Mouse (Mus musculus): ENCODE measurements around the gene St8sia1. TPM values are rescaled to one million over a fixed set of nuclear protein-coding genes. Genes with fewer than 3 reads are reported as not detected.

Gene St8sia1
- polyA plus RNA-seq, 1 experiment from 2014 or later, result 0.07 TPM

DNA sequence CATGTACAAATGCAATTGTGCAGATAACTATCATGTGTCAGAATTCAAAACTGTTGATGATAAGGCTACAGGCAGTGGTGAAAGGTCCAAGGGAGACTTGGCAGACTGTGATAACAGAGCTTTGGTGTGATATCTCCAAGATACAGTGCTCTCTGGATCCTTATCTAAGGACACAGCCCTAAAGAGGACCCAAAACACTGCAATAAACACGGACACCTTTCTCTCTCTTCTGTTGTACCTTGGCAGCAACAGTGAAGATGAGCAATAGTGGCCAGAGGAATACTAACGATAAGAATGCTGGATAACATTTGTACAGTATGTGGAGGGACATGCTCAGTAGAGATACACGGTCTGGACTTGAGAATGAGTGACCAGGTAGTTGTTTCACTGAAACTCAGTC, 55.8 kb downstream of the St8sia1 start:
- Histone ChIP-seq H3K4me1 (ENCODE audit: insufficient read depth) (no peaks in the 10 kb centered on the region), H3K9ac (no peak overlapping the region), H3K27me3 (ENCODE audit: insufficient read depth, low read length) (no peaks in the 10 kb centered on the region), H3K4me3 (ENCODE audit: low read depth, low read length) (no peak overlapping the region), H3K4me2 (no peak overlapping the region), H3K9me3 (ENCODE audit: low read depth, low read length) (no peaks in the 10 kb centered on the region), H3K27ac (ENCODE audit: low read depth) (no peak overlapping the region), H3K36me3 (ENCODE audit: insufficient read depth) (no peaks in the 10 kb centered on the region)
- TF ChIP-seq CTCF (IDR thresholded peaks at IDR 0.05; ENCODE audit: low read depth), result no peak
- WGBS, result 90% methylated on average over 3 of the region's 3 CpGs
- DNase-seq (no peak), ATAC-seq (ENCODE audit: insufficient read depth) (no peak)

DNA sequence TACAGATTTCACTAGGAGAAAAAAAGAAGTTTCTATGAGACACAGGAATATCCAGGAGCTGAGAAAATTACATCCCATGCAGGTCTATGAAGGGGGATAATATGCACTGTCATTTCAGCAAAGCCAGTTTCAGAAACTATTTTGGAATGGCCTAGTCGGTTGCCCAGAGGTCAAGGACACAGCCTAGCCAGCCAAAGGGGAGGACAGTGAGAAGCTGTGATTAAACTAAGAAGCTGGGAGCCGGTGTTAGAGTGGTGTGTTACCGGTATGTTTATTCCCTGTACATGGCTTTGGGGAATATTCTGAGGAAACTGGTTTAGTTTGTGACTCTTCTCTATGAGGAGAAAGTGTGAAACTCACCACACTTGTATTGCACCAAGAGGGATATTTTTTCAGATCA, 68.9 kb downstream of the St8sia1 start:
- Histone ChIP-seq H3K4me2 (no peak overlapping the region), H3K4me3 (ENCODE audit: low read depth, low read length) (no peak overlapping the region), H3K27ac (ENCODE audit: low read depth) (no peak overlapping the region), H3K4me1 (ENCODE audit: insufficient read depth) (no peaks in the 10 kb centered on the region), H3K36me3 (ENCODE audit: insufficient read depth) (no peaks in the 10 kb centered on the region), H3K9me3 (ENCODE audit: low read depth, low read length) (no peaks in the 10 kb centered on the region), H3K27me3 (ENCODE audit: insufficient read depth, low read length) (no peaks in the 10 kb centered on the region), H3K9ac (no peak overlapping the region)
- no peak for DNase-seq
- no peak for TF ChIP-seq CTCF (IDR thresholded peaks at IDR 0.05; ENCODE audit: low read depth)
- ATAC-seq (ENCODE audit: insufficient read depth), result no peak
- WGBS, result 86% methylated on average over 3 of the region's 3 CpGs

DNA sequence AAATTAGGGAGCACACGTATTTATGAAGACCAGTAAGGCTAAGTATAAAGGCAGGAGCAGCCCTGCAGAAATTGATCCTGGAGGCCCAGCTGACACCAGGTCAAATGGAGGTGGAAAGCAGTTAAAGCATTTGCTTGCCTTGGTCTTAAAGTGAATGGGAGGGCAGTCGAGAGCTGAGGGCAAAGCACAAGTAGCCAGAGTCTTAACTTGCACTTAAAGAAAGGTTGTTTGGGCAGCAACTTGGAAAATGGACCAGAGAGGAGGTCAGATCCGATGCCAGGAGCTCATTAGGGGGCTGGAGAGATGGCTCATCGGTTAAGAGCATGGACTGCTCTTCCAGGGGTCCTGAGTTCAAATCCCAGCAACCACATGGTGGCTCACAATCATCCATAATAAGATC, 70.5 kb downstream of the St8sia1 start:
- H3K4me2 ChIP-seq, result no peak overlapping the region
- H3K27me3 ChIP-seq (ENCODE audit: insufficient read depth, low read length), result no peaks in the 10 kb centered on the region
- no peak overlapping the region for H3K27ac ChIP-seq (ENCODE audit: low read depth)
- no peak for DNase-seq
- no peak overlapping the region for H3K9ac ChIP-seq
- H3K4me3 ChIP-seq (ENCODE audit: low read depth, low read length), result no peak overlapping the region
- WGBS, result 77% methylated on average over 4 of the region's 4 CpGs
- no peak for ATAC-seq (ENCODE audit: insufficient read depth)
- no peaks in the 10 kb centered on the region for H3K36me3 ChIP-seq (ENCODE audit: insufficient read depth)
- H3K9me3 ChIP-seq (ENCODE audit: low read depth, low read length), result no peaks in the 10 kb centered on the region
- H3K4me1 ChIP-seq (ENCODE audit: insufficient read depth), result no peaks in the 10 kb centered on the region
- no peak for TF ChIP-seq CTCF (IDR thresholded peaks at IDR 0.05; ENCODE audit: low read depth)

GRCm38 (mm10) chr6:142890321-142890720, 73.9 kb downstream of the St8sia1 start:
- Histone ChIP-seq H3K9ac (no peak overlapping the region), H3K36me3 (ENCODE audit: insufficient read depth) (no peaks in the 10 kb centered on the region), H3K9me3 (ENCODE audit: low read depth, low read length) (no peaks in the 10 kb centered on the region), H3K4me2 (no peak overlapping the region), H3K27ac (ENCODE audit: low read depth) (no peak overlapping the region), H3K4me1 (ENCODE audit: insufficient read depth) (no peaks in the 10 kb centered on the region), H3K27me3 (ENCODE audit: insufficient read depth, low read length) (no peaks in the 10 kb centered on the region), H3K4me3 (ENCODE audit: low read depth, low read length) (no peak overlapping the region)
- DNase-seq (no peak), ATAC-seq (ENCODE audit: insufficient read depth) (no peak)
- WGBS, result 83% methylated on average over 6 of the region's 6 CpGs
- no peak for TF ChIP-seq CTCF (IDR thresholded peaks at IDR 0.05; ENCODE audit: low read depth)

- ATAC-seq (ENCODE audit: insufficient read depth), result no peak
- no peak for TF ChIP-seq CTCF (IDR thresholded peaks at IDR 0.05; ENCODE audit: low read depth)
- WGBS, result 86% methylated on average over 9 of the region's 9 CpGs
These were observed 75.1 kb downstream of the St8sia1 start for GRCm38 (mm10) chr6:142888970-142889740.

DNA sequence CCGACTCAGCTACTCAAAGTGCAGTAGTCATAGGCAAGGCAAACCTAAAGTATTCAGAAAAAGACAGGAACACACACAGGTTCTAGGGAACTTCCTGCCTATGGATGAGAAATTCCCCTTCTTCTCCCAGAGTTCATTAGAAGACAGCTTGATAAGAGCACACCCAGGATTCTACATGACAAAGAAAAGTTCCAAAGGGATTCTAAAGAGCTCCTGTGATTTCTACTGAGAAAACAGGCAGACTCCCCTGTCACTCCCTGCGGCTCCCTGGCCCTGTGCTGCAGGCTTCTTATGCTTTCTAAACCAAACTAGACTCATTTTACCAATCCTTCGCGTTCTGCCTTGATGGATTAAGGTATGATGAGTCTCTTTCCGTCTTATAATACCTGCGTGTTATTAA, 75.9 kb downstream of the St8sia1 start:
- Histone ChIP-seq H3K4me2 (no peak overlapping the region), H3K27me3 (ENCODE audit: insufficient read depth, low read length) (no peaks in the 10 kb centered on the region), H3K9me3 (ENCODE audit: low read depth, low read length) (no peaks in the 10 kb centered on the region), H3K36me3 (ENCODE audit: insufficient read depth) (no peaks in the 10 kb centered on the region), H3K27ac (ENCODE audit: low read depth) (no peak overlapping the region), H3K4me3 (ENCODE audit: low read depth, low read length) (no peak overlapping the region), H3K4me1 (ENCODE audit: insufficient read depth) (no peaks in the 10 kb centered on the region), H3K9ac (no peak overlapping the region)
- no peak for TF ChIP-seq CTCF (IDR thresholded peaks at IDR 0.05; ENCODE audit: low read depth)
- WGBS, result 83% methylated on average over 6 of the region's 6 CpGs
- DNase-seq, result no peak
- no peak for ATAC-seq (ENCODE audit: insufficient read depth)

More at GRCm38 (mm10) chr6:142888970-142889740, 75.1 kb downstream of the St8sia1 start:
- H3K36me3 ChIP-seq (ENCODE audit: insufficient read depth), result no peaks in the 10 kb centered on the region
- no peak for DNase-seq
- no peaks in the 10 kb centered on the region for H3K27me3 ChIP-seq (ENCODE audit: insufficient read depth, low read length)
- H3K9ac ChIP-seq, result no peak overlapping the region
- H3K9me3 ChIP-seq (ENCODE audit: low read depth, low read length), result no peaks in the 10 kb centered on the region
- H3K4me3 ChIP-seq (ENCODE audit: low read depth, low read length), result no peak overlapping the region
- H3K4me2 ChIP-seq, result no peak overlapping the region
- H3K27ac ChIP-seq (ENCODE audit: low read depth), result no peak overlapping the region
- no peaks in the 10 kb centered on the region for H3K4me1 ChIP-seq (ENCODE audit: insufficient read depth)

DNA sequence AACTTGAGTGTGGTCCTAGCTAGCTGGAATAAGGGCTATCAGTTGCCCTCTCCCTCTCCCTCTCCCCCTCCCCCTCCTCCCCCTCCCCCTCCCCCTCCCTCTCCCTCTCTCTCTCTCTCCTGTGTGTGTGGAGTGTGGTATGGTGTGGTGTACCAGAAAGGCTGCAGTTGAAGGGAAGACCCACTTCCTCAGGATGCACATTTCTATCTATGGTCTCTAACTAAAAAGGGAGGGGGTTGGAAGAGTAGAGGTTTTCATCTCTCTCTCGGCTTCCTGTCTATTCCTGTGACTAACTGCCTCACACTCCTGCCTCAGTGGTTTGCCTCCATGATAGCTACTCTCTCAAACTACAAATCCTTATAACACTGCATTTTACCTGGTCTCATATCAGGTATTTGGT, 76.9 kb downstream of the St8sia1 start:
- Histone ChIP-seq H3K9ac (no peak overlapping the region), H3K27ac (ENCODE audit: low read depth) (no peak overlapping the region), H3K9me3 (ENCODE audit: low read depth, low read length) (no peaks in the 10 kb centered on the region), H3K27me3 (ENCODE audit: insufficient read depth, low read length) (no peaks in the 10 kb centered on the region), H3K36me3 (ENCODE audit: insufficient read depth) (no peaks in the 10 kb centered on the region), H3K4me2 (no peak overlapping the region), H3K4me1 (ENCODE audit: insufficient read depth) (no peaks in the 10 kb centered on the region), H3K4me3 (ENCODE audit: low read depth, low read length) (no peak overlapping the region)
- ATAC-seq (ENCODE audit: insufficient read depth) (no peak), DNase-seq (no peak)
- 52% methylated on average over 1 of the region's 1 CpGs for WGBS
- TF ChIP-seq CTCF (IDR thresholded peaks at IDR 0.05; ENCODE audit: low read depth), result no peak

All from lung, embryonic 14.5 days (tissue).